Mouse (Mus musculus) C2C12 (cell line): ENCODE results near the gene Atxn2l.

ENCODE experiments used
- CTCF ChIP-seq: IDR thresholded peaks from one replicate; pipeline ENCODE4 v1.5.1; 2011; ENCODE audit not compliant: control insufficient read depth, insufficient read depth, insufficient read length
- MAX ChIP-seq: IDR thresholded peaks from one replicate; pipeline ENCODE4 v1.6.1; 2011; ENCODE audit warnings: mild to moderate bottlenecking, control low read depth
- MYOD1 ChIP-seq: IDR thresholded peaks from one replicate; pipeline ENCODE4 v1.6.1; 2011; ENCODE audit warnings: low read depth; ENCODE audit not compliant: control insufficient read depth, insufficient read length
- USF1 ChIP-seq: IDR thresholded peaks from one replicate; pipeline ENCODE4 v1.6.1; 2011; ENCODE audit warnings: low read depth, mild to moderate bottlenecking, control low read depth, moderate library complexity

DNA sequence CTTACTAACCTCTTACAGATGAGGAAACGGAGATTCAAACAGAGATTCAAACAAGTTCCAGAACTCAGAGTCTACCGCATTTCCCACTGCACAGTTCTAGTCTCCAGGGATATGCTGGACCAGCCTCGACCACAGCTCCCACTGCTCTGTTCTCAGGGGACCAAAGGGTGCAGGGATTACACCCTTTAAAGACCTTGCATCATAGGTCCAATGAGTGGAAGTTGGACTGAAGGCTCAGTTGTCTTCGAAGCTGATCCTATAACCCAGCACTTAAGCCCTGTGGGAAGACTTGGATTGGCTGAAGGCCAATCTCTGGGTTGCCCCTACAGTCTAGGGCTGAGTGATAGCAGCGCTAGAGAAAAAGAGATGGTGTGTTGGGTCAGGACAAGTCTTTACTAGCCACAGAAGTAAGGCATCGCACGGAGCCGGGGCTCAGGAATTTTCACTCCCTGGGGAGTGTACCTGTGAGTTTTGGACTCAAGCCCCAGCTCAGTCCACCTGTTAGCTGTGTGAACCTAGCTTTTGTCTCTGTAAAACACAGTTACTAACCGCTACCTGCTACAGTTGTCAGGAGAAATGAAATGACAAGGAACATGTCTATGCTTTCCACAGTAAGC is 29.7 kb downstream of the Atxn2l start:
- TF ChIP-seq CTCF (no peak), MAX (no peak), MYOD1 (no peak), USF1 (no peak)
